Mouse (Mus musculus): Measurements from ENCODE around the gene Med1.

DNA sequence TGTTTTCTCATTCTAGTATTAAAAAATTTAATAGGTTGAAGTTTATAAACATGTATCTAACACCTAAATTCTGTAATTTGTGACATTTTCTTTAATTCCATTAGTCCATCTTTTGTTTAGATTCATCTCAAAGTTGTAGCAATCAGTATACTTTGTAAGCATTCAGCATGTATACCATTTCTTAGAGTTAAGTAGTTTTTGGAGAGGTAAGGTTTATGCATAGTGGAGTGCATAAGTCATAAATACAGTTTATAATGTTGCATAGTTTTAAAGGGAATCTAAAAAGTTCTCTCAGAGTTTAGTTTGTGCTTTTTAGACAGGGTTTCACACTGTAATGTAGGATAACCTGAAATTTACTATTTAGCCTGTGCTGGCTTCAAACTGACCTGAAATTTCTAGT, 12.4 kb upstream of the Med1 start:
- no peak for TF ChIP-seq CTCF (IDR thresholded peaks at IDR 0.05; ENCODE audit: extremely low read depth, insufficient read depth, insufficient read length, insufficient replicate concordance)
- no peak for TF ChIP-seq POLR2A (IDR thresholded peaks at IDR 0.05; ENCODE audit: low read depth, low read length)

Measured in spleen, adult 2 months (tissue).